Mouse (Mus musculus): ENCODE data around the gene Scn5a. TPM values are rescaled to one million over a fixed set of nuclear protein-coding genes. Genes with fewer than 3 reads are reported as not detected.

The Scn5a gene
- 0.23 and 0.67 TPM in 2 replicates for polyA plus RNA-seq (2012; rRNA removed; ENCODE audit: low replicate concordance)

GRCm38 (mm10) chr9:119578636-119579438 is at the start of gene Scn5a:
Scn5a (minus strand) TSS chr9:119579016.

GRCm38 (mm10) chr9:119444738-119445429 is 133.9 kb downstream of the Scn5a start, which contains the start of gene Exog:
Exog (plus strand) TSS chr9:119444943.

Other genes starting within 250 kb of the Scn5a start
- 593 and 1,842 TPM in 2 replicates for gene Acaa1a, start 239.3 kb downstream of the Scn5a start, polyA plus RNA-seq (2012; rRNA removed; ENCODE audit: low replicate concordance)
- gene Myd88, start 237.6 kb downstream of the Scn5a start, polyA plus RNA-seq (2012; rRNA removed; ENCODE audit: low replicate concordance): 13.6 and 21.1 TPM in 2 replicates
- 7.3 and 12.2 TPM in 2 replicates for gene Xylb, start 221.6 kb downstream of the Scn5a start, polyA plus RNA-seq (2012; rRNA removed; ENCODE audit: low replicate concordance)
- 0.06 TPM in 1 of 2 replicates, not detected in the other for gene Slc22a14, start 213.5 kb downstream of the Scn5a start, polyA plus RNA-seq (2012; rRNA removed; ENCODE audit: low replicate concordance)
- gene Acvr2b, start 176.9 kb downstream of the Scn5a start, polyA plus RNA-seq (2012; rRNA removed; ENCODE audit: low replicate concordance): 1.8 and 2.4 TPM in 2 replicates
- gene Exog, start 134.1 kb downstream of the Scn5a start, polyA plus RNA-seq (2012; rRNA removed; ENCODE audit: low replicate concordance): 0.87 and 1.8 TPM in 2 replicates
- gene Scn10a, start 140.3 kb upstream of the Scn5a start, polyA plus RNA-seq (2012; rRNA removed; ENCODE audit: low replicate concordance): not detected in 2 replicates
- 0.04 and 0.11 TPM in 2 replicates for gene Scn11a, start 246.4 kb upstream of the Scn5a start, polyA plus RNA-seq (2012; rRNA removed; ENCODE audit: low replicate concordance)